ENCODE assay signal across 12 mouse cellular contexts in genomic region chr15:102473246-102473645, GRCm38 (mm10). TPM values are rescaled to one million over a fixed set of nuclear protein-coding genes. Genes with fewer than 3 reads are reported as not detected.
DNase-seq lines count a peak whose midpoint lies in the region; ATAC-seq and TF ChIP-seq lines count a peak whose summit lies in the region.
"Had no signal": no experiment of that assay in that cellular context is flagged by ENCODE, and none has a peak within 500 bp of the region (broad histone marks: within the 10 kb centered on the region; RNA-seq: fewer than 3 reads in every experiment).

No protein-coding gene starts in this region.

- no peak overlapping the region for H3K27ac ChIP-seq in kidney, postnatal 0 days
- H3K27ac ChIP-seq in MEL (ENCODE audit: control insufficient read depth, low read depth, low read length) = no peak overlapping the region
- no peak overlapping the region for H3K27ac ChIP-seq in liver, embryonic 11.5 days (ENCODE audit: low read depth, low read length)

- 33% methylated on average over 2 of the region's 2 CpGs for WGBS in kidney, postnatal 0 days
- 80% methylated on average over 2 of the region's 2 CpGs for WGBS in liver, embryonic 11.5 days

- TF ChIP-seq CTCF in kidney, postnatal 0 days (IDR thresholded peaks at IDR 0.05; ENCODE audit: low read depth) = no peak
- TF ChIP-seq CTCF in MEL (IDR thresholded peaks at IDR 0.05 in 2 of 3, conservative IDR thresholded peaks at IDR 0.05 in 1 of 3; ENCODE audit: control insufficient read depth in 1 of 3, insufficient read depth in 1 of 3, low read depth in 2 of 3, low read length in 3 of 3, poor library complexity in 1 of 3, severe bottlenecking in 1 of 3) = no peak

- no peak for TF ChIP-seq EP300 in MEL (IDR thresholded peaks at IDR 0.05; ENCODE audit: low read depth in 1 of 2, low read length in 2 of 2)

- peaks cover 33% of the 10 kb centered on the region for H3K36me3 ChIP-seq in kidney, postnatal 0 days (ENCODE audit: insufficient read depth, low read length)
- H3K36me3 ChIP-seq in MEL (ENCODE audit: control insufficient read depth in 1 of 2, insufficient read depth in 2 of 2, low read length in 2 of 2) = peaks cover 43 to 46% of the 10 kb centered on the region in 2 experiments
- H3K36me3 ChIP-seq in liver, embryonic 11.5 days (ENCODE audit: control insufficient read depth, insufficient read depth, low read length) = peaks cover 40% of the 10 kb centered on the region

- intact Hi-C loops in heart, postnatal 25 days (cut with DNase I) = loop anchor here (1.0 kb wide), 1 partner anchor 13 kb away; no protein-coding TSS in a partner anchor

- TF ChIP-seq RAD21 in MEL (IDR thresholded peaks at IDR 0.05; ENCODE audit: low read depth, low read length) = no peak

- 0 out of 2 replicates have a peak overlapping the region, but pooled peaks have one; percentile 10 for H3K4me2 ChIP-seq in kidney, postnatal 0 days (ENCODE audit: low read length)
- H3K4me2 ChIP-seq in liver, embryonic 11.5 days = peak overlapping the region; percentile 67

- TF ChIP-seq POLR2A in MEL (IDR thresholded peaks at IDR 0.05; ENCODE audit: control insufficient read depth in 1 of 2, insufficient read depth in 1 of 2, low read depth in 1 of 2, low read length in 2 of 2, poor library complexity in 1 of 2) = no peak

- H3K4me1 ChIP-seq in kidney, postnatal 0 days (replicated peaks; ENCODE audit: insufficient read depth, low read length) = no peaks in the 10 kb centered on the region
- peaks cover 6 to 9% of the 10 kb centered on the region in 2 experiments; a peak in 2 of 4 replicates for H3K4me1 ChIP-seq in MEL (ENCODE audit: control insufficient read depth in 1 of 2, insufficient read depth in 2 of 2, low read length in 2 of 2)
- peaks cover 9% of the 10 kb centered on the region for H3K4me1 ChIP-seq in liver, embryonic 11.5 days (replicated peaks; ENCODE audit: control insufficient read depth, insufficient read depth, low read length)

- H3K9me3 ChIP-seq in kidney, postnatal 0 days (replicated peaks; ENCODE audit: low read length) = no peaks in the 10 kb centered on the region
- no peaks in the 10 kb centered on the region for H3K9me3 ChIP-seq in MEL (replicated peaks; ENCODE audit: insufficient read depth, low read length)
- no peaks in the 10 kb centered on the region for H3K9me3 ChIP-seq in liver, embryonic 11.5 days (ENCODE audit: control insufficient read depth, low read length)

- H3K9ac ChIP-seq in kidney, postnatal 0 days (ENCODE audit: low read depth, low read length) = no peak overlapping the region
- H3K9ac ChIP-seq in MEL (ENCODE audit: control insufficient read depth, low read depth, low read length, poor library complexity, severe bottlenecking) = peak overlapping the region; percentile 22; the same call in 1 of the 2 replicates
- no peak overlapping the region for H3K9ac ChIP-seq in liver, embryonic 11.5 days (ENCODE audit: low read depth, low read length)

- ATAC-seq in kidney, postnatal 0 days (replicated peaks; ENCODE audit: low FRiP score, low read depth) = no peak
- no peak for ATAC-seq in liver, embryonic 11.5 days (replicated peaks; ENCODE audit: low FRiP score)
- ATAC-seq: lung, postnatal 0 days had no signal

- H3K27me3 ChIP-seq in kidney, postnatal 0 days (ENCODE audit: insufficient read depth, low read length) = no peaks in the 10 kb centered on the region
- no peaks in the 10 kb centered on the region for H3K27me3 ChIP-seq in MEL (ENCODE audit: control insufficient read depth in 1 of 2, insufficient read depth in 2 of 2, low read length in 2 of 2)
- H3K27me3 ChIP-seq in liver, embryonic 11.5 days (replicated peaks; ENCODE audit: control insufficient read depth, insufficient read depth, low read length) = no peaks in the 10 kb centered on the region

- H3K4me3 ChIP-seq in kidney, postnatal 0 days (replicated peaks; ENCODE audit: low read depth, low read length) = no peak overlapping the region
- no peak overlapping the region for H3K4me3 ChIP-seq in MEL (ENCODE audit: control insufficient read depth in 1 of 2, insufficient read depth in 1 of 2, low read depth in 2 of 2, low read length in 2 of 2)
- no peak overlapping the region for H3K4me3 ChIP-seq in liver, embryonic 11.5 days (ENCODE audit: low read depth, low read length)

- H3K79me2 ChIP-seq in MEL (ENCODE audit: control insufficient read depth, insufficient read depth, low read length, poor library complexity) = peaks cover 47% of the 10 kb centered on the region

- peak; percentile 85 for DNase-seq in heart, adult 11 months
- DNase-seq in heart, postnatal 25 days (ENCODE audit: low spot score) = no peak
- no peak for DNase-seq in kidney, postnatal 0 days (ENCODE audit: low spot score)
- DNase-seq in kidney, postnatal 14 days = no peak
- DNase-seq in MEL (ENCODE audit: low read depth, low spot score) = no peak
- no peak for DNase-seq in liver, embryonic 11.5 days (ENCODE audit: low spot score)
- no peak for DNase-seq in left cerebral cortex, adult 11 months (ENCODE audit: low spot score)
- DNase-seq in spleen, postnatal 4 days (ENCODE audit: low spot score in 2 of 2) = no peak
- DNase-seq: thymus, postnatal 4 days had no signal

TF ChIP-seq in MEL, 35 proteins besides CTCF, POLR2A, EP300 and RAD21:
- no peak for TF ChIP-seq ETS1 (IDR thresholded peaks at IDR 0.05; ENCODE audit: low read depth, low read length)
- 0 out of 2 replicates have a peak, but pooled peaks have one; percentile 8 for TF ChIP-seq NRF1 (IDR thresholded peaks at IDR 0.05; ENCODE audit: insufficient read depth, low read depth, low read length, poor library complexity, severe bottlenecking)

RNA-seq across cellular contexts. Expression of gene Pcbp2, which starts 2.9 kb away (rescaled TPM):
- 100 to 1,000 TPM; 458 to 504 TPM for total RNA-seq in heart, postnatal 25 days (2021)
- 185 and 191 TPM in 2 replicates for polyA plus RNA-seq in kidney, postnatal 0 days (2015; fragmentation: Nextera tagmentation; extraction: Ambion mirVana)
- 359 and 427 TPM in 2 replicates for total RNA-seq in MEL (2012; rRNA removed)
- 1,000 to 10,000 TPM in 1 of 2 experiments, 100 to 1,000 TPM in 1; 977 to 2,091 TPM for polyA plus RNA-seq in MEL (2012; ENCODE audit: insufficient read depth in 1 of 2, insufficient read length in 2 of 2, low read depth in 1 of 2, low replicate concordance in 2 of 2, missing spikeins in 1 of 2)
- polyA plus RNA-seq in liver, embryonic 11.5 days (2014; fragmentation: Nextera tagmentation; extraction: Ambion mirVana) = 187 and 220 TPM in 2 replicates

RNA-seq across cellular contexts. Expression of gene Prr13, which starts 14.4 kb away (rescaled TPM):
- total RNA-seq in heart, postnatal 25 days (2021) = 10 to 100 TPM; 20.6 to 21.0 TPM
- 109 and 117 TPM in 2 replicates for polyA plus RNA-seq in kidney, postnatal 0 days (2015; fragmentation: Nextera tagmentation; extraction: Ambion mirVana)
- 15.2 and 17.3 TPM in 2 replicates for total RNA-seq in MEL (2012; rRNA removed)
- 10 to 100 TPM in 1 of 2 experiments, not detected in 1; 73.3 TPM for polyA plus RNA-seq in MEL (2012; ENCODE audit: insufficient read depth in 1 of 2, insufficient read length in 2 of 2, low read depth in 1 of 2, low replicate concordance in 2 of 2, missing spikeins in 1 of 2)
- polyA plus RNA-seq in liver, embryonic 11.5 days (2014; fragmentation: Nextera tagmentation; extraction: Ambion mirVana) = 155 and 157 TPM in 2 replicates

RNA-seq across cellular contexts. Expression of gene Amhr2, which starts 28.1 kb away (rescaled TPM):
- total RNA-seq in heart, postnatal 25 days (2021) = under 1 TPM; 0.68 to 0.84 TPM
- 0.46 and 0.80 TPM in 2 replicates for polyA plus RNA-seq in kidney, postnatal 0 days (2015; fragmentation: Nextera tagmentation; extraction: Ambion mirVana)
- 6.9 and 8.0 TPM in 2 replicates for total RNA-seq in MEL (2012; rRNA removed)
- 10 to 100 TPM in 1 of 2 experiments, not detected in 1; 22.7 TPM for polyA plus RNA-seq in MEL (2012; ENCODE audit: insufficient read depth in 1 of 2, insufficient read length in 2 of 2, low read depth in 1 of 2, low replicate concordance in 2 of 2, missing spikeins in 1 of 2)
- 1.1 and 1.6 TPM in 2 replicates for polyA plus RNA-seq in liver, embryonic 11.5 days (2014; fragmentation: Nextera tagmentation; extraction: Ambion mirVana)

RNA-seq across cellular contexts. Expression of gene Gm10337, which starts 30.3 kb away (rescaled TPM):
- total RNA-seq in heart, postnatal 25 days (2021) = not detected
- polyA plus RNA-seq in kidney, postnatal 0 days (2015; fragmentation: Nextera tagmentation; extraction: Ambion mirVana) = 1.8 TPM in 1 of 2 replicates, not detected in the other
- not detected in 2 replicates for total RNA-seq in MEL (2012; rRNA removed)
- polyA plus RNA-seq in MEL (2012; ENCODE audit: insufficient read depth in 1 of 2, insufficient read length in 2 of 2, low read depth in 1 of 2, low replicate concordance in 2 of 2, missing spikeins in 1 of 2) = not detected
- not detected in 2 replicates for polyA plus RNA-seq in liver, embryonic 11.5 days (2014; fragmentation: Nextera tagmentation; extraction: Ambion mirVana)
- total RNA-seq: gastrocnemius, adult 18-20 months had no signal
- polyA plus RNA-seq: large intestine, adult 2 months; lung, postnatal 0 days had no signal

RNA-seq across cellular contexts. Expression of gene Map3k12, which starts 43.6 kb away (rescaled TPM):
- 1 to 10 TPM; 3.2 to 4.5 TPM for total RNA-seq in heart, postnatal 25 days (2021)
- 7.8 and 8.1 TPM in 2 replicates for polyA plus RNA-seq in kidney, postnatal 0 days (2015; fragmentation: Nextera tagmentation; extraction: Ambion mirVana)
- total RNA-seq in MEL (2012; rRNA removed) = 1.7 and 2.0 TPM in 2 replicates
- polyA plus RNA-seq in MEL (2012; ENCODE audit: insufficient read depth in 1 of 2, insufficient read length in 2 of 2, low read depth in 1 of 2, low replicate concordance in 2 of 2, missing spikeins in 1 of 2) = 1 to 10 TPM in 1 of 2 experiments, not detected in 1; 2.8 TPM
- 7.7 and 7.9 TPM in 2 replicates for polyA plus RNA-seq in liver, embryonic 11.5 days (2014; fragmentation: Nextera tagmentation; extraction: Ambion mirVana)
